Mouse (Mus musculus) heart, postnatal 14 days (tissue): ENCODE data around the gene Wdr13. TPM values are rescaled to one million over a fixed set of nuclear protein-coding genes. Genes with fewer than 3 reads are reported as not detected.

Source experiments
- DNase-seq, 2 experiments: peaks; one replicate each; pipeline ENCODE4 v3.0.0; 2021 to 2022
- intact Hi-C: fragments of 180-260 bp; cut with DNase I; formaldehyde crosslinking; loops from one replicate; pipeline ENCODE4 v1.15.1; 2025
- long read RNA-seq, 2 experiments: library from polyadenylated mRNA; stranded (forward); transcript quantifications; one replicate each; pipeline ENCODE4 v2.0.0; 2021
- total RNA-seq, 2 experiments: library from RNA; stranded (reverse); gene quantifications; 2 replicates each; pipeline ENCODE4 v1.2.3; 2021

Wdr13 gene
- 10 to 100 TPM; 67.7 to 71.3 TPM for total RNA-seq
- long read RNA-seq, experiment 1, full-length matches to known transcripts = 17 of 48 reads
- long read RNA-seq, experiment 1, partial matches to known transcripts = 5 of 48 reads
- long read RNA-seq, experiment 1, other reads (novel, unspliced or antisense) = 26 of 48 reads
- long read RNA-seq, experiment 2, full-length matches to known transcripts = 4 of 20 reads
- long read RNA-seq, experiment 2, partial matches to known transcripts = 2 of 20 reads
- long read RNA-seq, experiment 2, other reads (novel, unspliced or antisense) = 14 of 20 reads

- intact Hi-C loops = no loop called here
- DNase-seq = peak; percentile 86
Measured at GRCm38 (mm10) chrX:8132017-8132976, at the start of gene Wdr13. Gene Wdr13 (minus strand): TSS chrX:8132892.

- DNase-seq = no peak
- intact Hi-C loops = no loop called here
Measured at GRCm38 (mm10) chrX:8179646-8180045, 47.0 kb upstream of the Wdr13 start.

GRCm38 (mm10) chrX:8178871-8179270, 46.2 kb upstream of the Wdr13 start:
- no peak for DNase-seq
- intact Hi-C loops = no loop called here

- peak; percentile 81 to 85 for DNase-seq
- intact Hi-C loops = no loop called here
Measured at GRCm38 (mm10) chrX:8175504-8176385, 43.1 kb upstream of the Wdr13 start, which contains the start of gene Tbc1d25. Gene Tbc1d25 (minus strand): TSS chrX:8176181.

GRCm38 (mm10) chrX:8175169-8175503, 42.4 kb upstream of the Wdr13 start:
- intact Hi-C loops = no loop called here
- no peak for DNase-seq

GRCm38 (mm10) chrX:8167716-8168647, 35.3 kb upstream of the Wdr13 start:
- intact Hi-C loops = no loop called here
- no peak for DNase-seq

- DNase-seq = no peak
- intact Hi-C loops = no loop called here
Measured at GRCm38 (mm10) chrX:8164471-8164870, 31.8 kb upstream of the Wdr13 start.

- intact Hi-C loops = no loop called here
- DNase-seq = no peak
Measured at GRCm38 (mm10) chrX:8163076-8163475, 30.4 kb upstream of the Wdr13 start.

GRCm38 (mm10) chrX:8145153-8145991, 12.7 kb upstream of the Wdr13 start, which contains the start of gene Rbm3:
Gene Rbm3 (minus strand): TSS chrX:8145880.
- DNase-seq = peak; percentile 82 to 85
- intact Hi-C loops = no loop called here

GRCm38 (mm10) chrX:8143750-8144149, 11.1 kb upstream of the Wdr13 start:
- intact Hi-C loops = no loop called here

GRCm38 (mm10) chrX:8142948-8143347, 10.3 kb upstream of the Wdr13 start:
- DNase-seq = no peak
- intact Hi-C loops = no loop called here

More at GRCm38 (mm10) chrX:8143750-8144149, 11.1 kb upstream of the Wdr13 start:
- DNase-seq = no peak

GRCm38 (mm10) chrX:8141058-8141457, 8.4 kb upstream of the Wdr13 start:
- intact Hi-C loops = no loop called here
- no peak for DNase-seq

GRCm38 (mm10) chrX:8140446-8140845, 7.8 kb upstream of the Wdr13 start:
- intact Hi-C loops = no loop called here
- no peak for DNase-seq

- intact Hi-C loops = no loop called here
- DNase-seq = no peak
Measured at GRCm38 (mm10) chrX:8139480-8139879, 6.8 kb upstream of the Wdr13 start.

GRCm38 (mm10) chrX:8135886-8136285, 3.2 kb upstream of the Wdr13 start:
- DNase-seq = no peak
- intact Hi-C loops = no loop called here

GRCm38 (mm10) chrX:8131393-8131792, 1.3 kb downstream of the Wdr13 start:
- intact Hi-C loops = no loop called here
- no peak for DNase-seq

GRCm38 (mm10) chrX:8125235-8125634, 7.5 kb downstream of the Wdr13 start:
- intact Hi-C loops = loop anchor here (10.0 kb wide), 1 partner anchor 210 kb away; the partner anchor contains the start of gene Pcsk1n
- no peak for DNase-seq

- intact Hi-C loops = loop anchor here (10.0 kb wide), 1 partner anchor 209 kb away; the partner anchor contains the start of gene Pcsk1n
- DNase-seq = no peak
Measured at GRCm38 (mm10) chrX:8123821-8124470, 8.7 kb downstream of the Wdr13 start.
